Mouse (Mus musculus) 3134 (cell line): Measurements from ENCODE around the gene Apopt1.
"Not testable (repeated sequence)": the region's sequence is repeated elsewhere in the genome, so short reads cannot be mapped to it uniquely, and the experiment has no call there.

Experiments
- DNase-seq: peaks from one replicate; pipeline ENCODE4 v3.0.0-alpha.2; 2011; ENCODE audit warnings: low spot score; ENCODE audit not compliant: insufficient read length; ENCODE audit errors: extremely low read depth

Gene Apopt1

GRCm38 (mm10) chr12:111704609-111705008, 8.5 kb upstream of the Apopt1 start:
- DNase-seq = peak; percentile 88

DNA sequence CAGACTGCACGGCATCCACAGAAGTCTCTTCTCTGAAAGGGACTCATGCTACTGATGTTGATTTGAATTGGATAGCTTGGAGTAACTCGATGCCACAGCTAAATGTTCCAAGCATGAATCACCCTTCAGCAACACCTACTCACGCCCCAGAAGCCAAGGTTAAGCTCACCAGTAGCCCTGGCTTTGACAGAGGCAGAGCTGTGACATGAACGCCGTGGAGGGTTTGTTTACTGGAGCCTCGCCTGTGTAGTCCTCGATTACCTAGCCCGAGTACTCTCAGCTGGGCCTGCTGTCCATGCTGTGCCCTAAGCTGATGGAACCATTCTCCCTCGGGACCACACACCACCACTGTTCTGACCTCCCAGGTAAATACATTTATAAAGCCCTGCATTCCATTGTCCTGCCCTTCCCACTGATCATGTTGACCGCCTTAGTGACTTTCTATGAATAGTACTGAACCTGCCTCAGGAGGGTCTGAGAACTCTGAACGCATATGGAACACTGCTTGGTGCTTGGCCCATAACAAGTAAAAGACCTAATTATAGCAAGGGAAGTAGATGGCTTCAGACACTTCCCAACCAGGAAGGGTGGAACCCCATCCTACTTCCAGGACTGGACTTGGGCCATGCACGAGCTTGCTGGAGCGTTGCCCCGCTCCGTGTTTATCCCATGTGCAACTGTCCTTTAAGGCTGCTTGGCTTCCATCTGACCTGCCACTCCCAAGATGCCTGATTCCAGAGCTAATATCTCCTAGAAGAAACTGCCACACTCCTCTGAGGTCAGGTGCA, 7.7 kb upstream of the Apopt1 start:
- peak; percentile 36 for DNase-seq

DNA sequence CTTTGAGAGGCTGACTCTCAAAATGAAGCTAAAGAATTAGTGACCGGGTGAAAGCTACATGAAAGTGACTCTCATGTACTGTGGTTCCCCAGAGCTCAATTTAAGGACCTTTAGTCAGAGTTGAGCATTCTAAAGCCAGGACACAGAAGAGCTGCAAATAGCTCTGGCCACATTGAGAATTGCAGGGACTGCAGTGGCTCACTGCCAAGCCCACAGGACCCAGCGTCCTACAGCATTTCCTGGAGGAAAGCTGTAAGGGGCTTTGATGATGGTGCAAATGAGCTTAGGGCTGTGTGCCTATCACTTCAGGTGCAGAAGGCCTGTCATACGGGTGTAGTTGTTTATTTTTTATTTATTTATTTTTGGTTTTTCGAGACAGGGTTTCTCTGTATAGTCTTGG, 4.9 kb upstream of the Apopt1 start:
- no peak for DNase-seq

GRCm38 (mm10) chr12:111710091-111710490, 3.0 kb upstream of the Apopt1 start:
- DNase-seq = no peak

DNA sequence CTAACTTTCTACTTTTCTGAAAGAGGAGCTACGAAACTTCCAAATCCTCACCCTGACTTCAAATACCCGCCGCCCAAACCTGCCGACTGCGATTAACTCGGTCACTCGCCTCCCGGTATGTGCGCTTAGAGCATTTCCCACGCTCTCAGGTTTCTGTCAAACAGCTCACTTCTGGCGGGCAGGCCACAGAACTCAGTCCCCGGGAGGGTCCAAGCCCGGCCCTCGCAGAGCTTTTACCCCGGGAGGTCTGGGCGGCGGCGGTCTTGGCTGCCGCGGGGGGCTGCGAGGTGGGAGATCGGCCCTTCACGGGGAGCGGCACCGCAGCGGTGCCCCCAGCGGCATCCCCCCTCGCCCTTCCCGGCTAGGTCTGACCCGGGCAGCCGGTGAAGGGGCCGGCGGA, 585 bp upstream of the Apopt1 start:
- peak; percentile 33 for DNase-seq

DNA sequence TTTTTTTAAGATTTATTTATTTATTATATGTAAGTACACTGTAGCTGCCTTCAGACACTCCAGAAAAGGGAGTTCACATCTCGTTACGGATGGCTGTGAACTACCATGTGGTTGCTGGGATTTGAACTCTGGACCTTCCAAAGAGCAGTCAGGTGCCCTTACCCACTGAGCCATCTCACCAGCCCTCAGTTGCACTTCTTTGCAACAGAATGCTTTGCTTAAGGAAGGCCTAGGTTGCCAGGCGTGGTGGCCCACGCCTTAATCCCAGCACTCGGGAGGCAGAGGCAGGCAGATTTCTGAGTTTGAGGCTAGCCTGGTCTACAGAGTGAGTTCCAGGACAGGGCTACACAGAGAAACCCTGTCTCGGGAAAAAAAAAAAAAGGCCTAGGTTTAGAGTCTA, 819 bp downstream of the Apopt1 start:
- DNase-seq = not testable (repeated sequence)

DNA sequence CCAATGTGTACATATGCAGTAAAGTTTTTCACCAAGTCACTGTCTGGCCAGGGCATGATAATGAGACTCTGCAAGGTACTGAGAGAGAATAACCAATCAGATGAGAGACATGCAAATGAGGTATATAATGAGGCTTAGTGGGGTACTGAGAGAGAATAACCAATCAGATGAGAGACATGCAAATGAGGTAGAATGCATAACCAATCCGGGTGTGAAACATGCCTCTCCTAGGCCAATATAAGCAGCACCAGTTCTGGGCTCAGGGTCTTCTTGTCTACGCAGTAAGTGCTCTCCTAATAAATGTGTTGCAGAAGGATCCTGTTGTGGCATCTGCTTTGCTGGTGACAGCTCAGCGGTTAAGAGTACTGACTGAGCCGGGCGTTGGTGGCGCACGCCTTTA, 3.4 kb downstream of the Apopt1 start:
- DNase-seq = no peak

- DNase-seq = no peak
Observed at GRCm38 (mm10) chr12:111718656-111719055, 5.6 kb downstream of the Apopt1 start.

GRCm38 (mm10) chr12:111720222-111720621, 7.2 kb downstream of the Apopt1 start:
- no peak for DNase-seq

DNA sequence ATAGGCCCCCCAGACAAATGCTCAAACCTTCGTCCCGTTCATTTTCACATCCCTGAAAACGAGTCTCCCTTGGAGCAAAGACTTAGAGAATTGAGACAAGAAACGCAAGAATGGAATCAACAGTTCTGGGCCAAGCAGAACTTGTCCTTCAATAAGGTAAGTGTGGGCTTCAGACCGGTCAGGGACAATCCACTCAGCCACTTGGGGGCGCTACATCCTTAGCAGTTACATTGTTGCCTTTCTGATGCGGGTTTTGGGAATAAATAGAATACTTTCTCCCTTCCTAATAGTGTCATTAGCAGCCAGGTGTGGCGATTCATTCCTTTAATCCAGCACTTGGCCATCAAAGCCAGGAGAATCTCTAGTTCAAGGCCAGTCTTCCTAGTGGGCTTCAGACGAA, 9.6 kb downstream of the Apopt1 start:
- no peak for DNase-seq

- DNase-seq = no peak
Observed at GRCm38 (mm10) chr12:111724638-111725337, 11.7 kb downstream of the Apopt1 start.

DNA sequence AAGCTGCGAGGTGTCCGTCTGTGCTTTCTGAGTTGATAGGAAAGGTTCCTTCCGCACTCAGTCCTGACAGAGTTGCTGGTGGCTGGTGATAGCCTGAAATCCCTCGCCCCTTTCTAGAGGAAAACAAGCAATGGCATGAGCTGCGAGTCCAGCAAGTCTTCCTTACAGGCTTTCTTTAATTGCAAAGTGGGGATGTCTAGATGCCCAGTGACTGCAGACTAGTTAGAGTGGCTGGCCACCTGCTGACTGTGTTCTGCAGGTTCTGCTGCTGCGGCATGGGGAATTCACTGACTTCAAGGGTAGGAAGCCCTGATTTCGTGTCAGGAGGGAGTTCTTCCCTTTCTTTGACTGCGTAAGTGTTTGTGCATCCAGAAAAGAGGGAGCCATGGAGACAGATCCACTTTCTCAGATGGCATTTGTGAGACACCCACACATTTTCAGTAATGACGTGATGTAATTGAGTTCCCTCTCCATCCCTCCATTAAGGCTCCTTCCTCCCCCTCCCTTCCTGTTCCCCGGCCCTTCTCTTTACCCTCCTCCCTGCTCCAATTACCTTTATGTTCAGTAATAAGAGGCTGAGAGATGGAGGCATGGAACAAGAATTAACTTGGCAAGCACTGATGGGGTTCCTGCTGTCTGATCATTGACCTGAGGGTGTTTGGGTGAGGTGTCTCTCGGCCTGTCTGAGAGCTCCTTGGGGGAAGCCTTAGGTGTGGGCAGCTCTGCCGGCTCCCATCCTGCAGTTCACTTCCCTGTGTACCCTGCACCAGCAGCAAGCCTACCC, 12.5 kb downstream of the Apopt1 start:
- DNase-seq = no peak

DNA sequence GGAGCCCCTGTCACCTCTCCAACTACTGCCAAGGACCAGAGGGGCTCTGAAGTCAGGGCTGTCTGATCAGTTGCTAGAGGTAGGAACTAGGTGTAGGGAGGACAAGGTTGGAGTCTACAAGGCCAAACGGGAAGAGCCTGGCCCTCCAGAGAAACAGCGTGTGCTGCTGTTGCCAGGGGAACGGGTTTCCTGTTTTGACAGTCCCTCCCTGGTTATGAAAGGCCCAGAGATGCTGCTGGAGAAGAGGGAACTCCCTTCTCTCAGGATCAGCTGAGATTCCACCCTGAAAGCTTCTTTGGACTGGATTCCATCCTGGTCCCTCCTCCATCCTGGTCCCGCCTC, 13.0 kb downstream of the Apopt1 start:
- DNase-seq = no peak

DNA sequence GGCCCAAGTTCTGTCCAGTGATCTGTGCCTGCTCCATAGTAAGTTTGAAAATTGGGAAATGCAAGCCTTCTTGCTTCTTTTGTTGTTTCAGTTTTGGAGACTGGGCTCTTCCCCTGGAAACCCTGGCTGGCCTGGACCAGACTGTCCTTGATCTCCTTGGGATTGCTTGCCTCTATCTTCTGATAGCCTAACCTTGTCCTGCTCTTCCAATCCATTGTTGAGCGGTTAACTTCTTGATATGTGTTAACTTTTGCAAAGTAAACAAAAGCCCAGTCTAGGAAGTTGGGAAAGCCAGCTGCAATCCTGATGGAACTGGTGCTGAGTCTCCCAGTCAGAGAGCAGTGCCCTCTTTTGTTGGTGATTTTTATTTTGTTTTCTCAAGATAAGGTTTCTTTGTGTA, 14.9 kb downstream of the Apopt1 start:
- DNase-seq = no peak

DNA sequence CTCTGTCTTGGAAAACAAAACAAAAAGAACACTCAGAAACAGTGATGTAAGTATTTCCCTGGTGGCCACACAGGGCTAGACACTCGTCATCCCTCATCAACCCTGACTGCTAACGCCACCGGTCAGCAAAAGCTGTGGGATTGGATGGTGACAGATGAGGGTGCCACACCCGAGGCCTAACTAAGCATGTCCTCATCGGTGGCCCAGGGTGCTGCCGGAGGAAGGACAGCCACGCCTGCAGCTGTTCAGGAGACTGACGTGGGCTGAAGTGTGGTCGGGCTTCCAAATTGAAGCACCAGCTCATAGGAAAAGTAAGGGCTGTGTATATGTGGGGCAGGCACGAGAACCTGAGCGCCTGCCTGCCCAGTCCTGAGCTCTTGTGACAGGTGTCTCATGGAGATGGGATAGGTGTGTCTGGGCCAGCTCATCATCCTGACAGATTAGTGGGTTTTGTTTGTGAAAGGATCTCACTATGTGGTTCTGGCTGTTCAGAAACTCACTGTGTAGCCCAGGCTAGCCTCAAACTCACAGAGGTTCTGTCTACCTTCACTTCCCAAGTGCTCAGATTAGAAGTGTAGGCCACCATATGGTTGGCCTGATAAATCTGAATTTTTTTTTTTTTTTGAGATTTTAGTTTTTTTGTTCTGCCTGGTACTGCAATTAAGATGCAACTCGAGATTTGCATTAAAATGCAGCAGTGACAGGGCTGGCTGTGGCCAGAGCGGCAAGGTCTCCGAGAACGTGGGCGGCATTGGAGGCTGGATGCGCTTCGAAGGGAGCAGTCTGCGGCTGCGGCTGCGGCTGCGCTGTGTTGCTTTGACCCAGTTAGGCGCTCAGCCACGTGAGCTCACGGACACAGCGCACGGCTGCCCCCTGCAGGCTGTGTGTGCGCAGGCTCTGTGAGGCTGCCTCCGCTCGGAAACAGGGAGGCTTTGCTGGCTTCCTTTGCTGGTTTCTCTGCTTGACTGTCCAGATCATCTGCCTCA, 19.1 kb downstream of the Apopt1 start:
- peak; percentile 80 for DNase-seq

DNA sequence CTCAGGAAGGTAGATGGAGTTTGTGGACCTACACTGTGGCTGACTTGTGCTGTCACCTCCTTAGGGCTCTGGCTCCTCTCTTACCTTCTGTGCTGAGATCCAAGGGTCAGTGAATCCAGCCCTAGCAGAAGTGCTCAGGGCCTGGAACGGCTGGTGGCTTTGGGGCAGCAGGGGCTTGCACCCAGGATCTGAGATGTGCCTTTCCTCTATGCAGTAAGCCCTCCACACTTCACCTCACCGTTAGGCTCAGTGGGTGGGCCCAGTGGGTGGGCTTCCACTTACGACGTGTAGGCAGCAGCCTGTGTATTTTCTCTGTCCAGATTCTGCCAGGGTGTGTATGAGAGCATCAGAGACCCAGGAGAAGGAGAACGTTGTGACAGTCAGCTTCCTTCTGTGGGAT, 19.9 kb downstream of the Apopt1 start:
- DNase-seq = no peak

- no peak for DNase-seq
Observed at GRCm38 (mm10) chr12:111734912-111735311, 21.9 kb downstream of the Apopt1 start.

GRCm38 (mm10) chr12:111736676-111737075, 23.6 kb downstream of the Apopt1 start:
- not testable (repeated sequence) for DNase-seq

- peak; percentile 26 for DNase-seq
Observed at GRCm38 (mm10) chr12:111737370-111737769, 24.3 kb downstream of the Apopt1 start.

- DNase-seq = no peak
Observed at GRCm38 (mm10) chr12:111738754-111739153, 25.7 kb downstream of the Apopt1 start.
